Mouse (Mus musculus): ENCODE measurements at regions not wholly inside any gene's neighbourhood (a gene's known extent, or its start where the extent isn't known, plus 50 kb on each side); places are given as distances from the start of the nearest gene placed in this dataset.

GRCm38 (mm10) chr16:78635257-78635656 is 58.7 kb upstream of the D16Ertd472e start:
- peak; percentile 49 for TF ChIP-seq CTCF (IDR thresholded peaks at IDR 0.05; ENCODE audit: control insufficient read depth, insufficient read depth, insufficient read length)
- TF ChIP-seq FOSL1 (IDR thresholded peaks at IDR 0.05; ENCODE audit: insufficient read depth, low read length, poor library complexity, severe bottlenecking) = no peak
- TF ChIP-seq MYOG (IDR thresholded peaks at IDR 0.05; ENCODE audit: control insufficient read depth, extremely low read depth, insufficient read length) = no peak
- no peak for TF ChIP-seq CEBPB (IDR thresholded peaks at IDR 0.05; ENCODE audit: low read depth)

GRCm38 (mm10) chr16:78631797-78632196 is 55.3 kb upstream of the D16Ertd472e start:
- Histone ChIP-seq H3K27me3 (ENCODE audit: control insufficient read depth, insufficient read depth, insufficient read length) (no peaks in the 10 kb centered on the region), H3K4me3 (ENCODE audit: insufficient read depth, poor library complexity, severe bottlenecking) (no peak overlapping the region), H3ac (ENCODE audit: control insufficient read depth, insufficient read length, low read depth) (no peak overlapping the region), H3K79me2 (ENCODE audit: control insufficient read depth, insufficient read depth) (no peaks in the 10 kb centered on the region), H3K36me3 (ENCODE audit: control insufficient read depth, insufficient read depth) (no peaks in the 10 kb centered on the region), H3K79me3 (ENCODE audit: low read depth) (no peaks in the 10 kb centered on the region)
- TF ChIP-seq CTCF (IDR thresholded peaks at IDR 0.05; ENCODE audit: control insufficient read depth, insufficient read depth, insufficient read length) (no peak), MYOD1 (IDR thresholded peaks at IDR 0.05; ENCODE audit: control insufficient read depth, insufficient read length, low read depth) (no peak), USF1 (IDR thresholded peaks at IDR 0.05; ENCODE audit: low read depth) (no peak), CEBPB (IDR thresholded peaks at IDR 0.05; ENCODE audit: low read depth) (no peak), FOSL1 (IDR thresholded peaks at IDR 0.05; ENCODE audit: insufficient read depth, low read length, poor library complexity, severe bottlenecking) (no peak), MAX (IDR thresholded peaks at IDR 0.05) (no peak), MYOG (IDR thresholded peaks at IDR 0.05; ENCODE audit: control insufficient read depth, extremely low read depth, insufficient read length) (no peak)

More at GRCm38 (mm10) chr16:78635257-78635656, 58.7 kb upstream of the D16Ertd472e start:
- Histone ChIP-seq H3K27me3 (ENCODE audit: control insufficient read depth, insufficient read depth, insufficient read length) (no peaks in the 10 kb centered on the region), H3K79me3 (ENCODE audit: low read depth) (no peaks in the 10 kb centered on the region), H3K79me2 (ENCODE audit: control insufficient read depth, insufficient read depth) (no peaks in the 10 kb centered on the region), H3K4me3 (ENCODE audit: insufficient read depth, poor library complexity, severe bottlenecking) (no peak overlapping the region), H3ac (ENCODE audit: control insufficient read depth, insufficient read length, low read depth) (no peak overlapping the region), H3K36me3 (ENCODE audit: control insufficient read depth, insufficient read depth) (no peaks in the 10 kb centered on the region)

DNA sequence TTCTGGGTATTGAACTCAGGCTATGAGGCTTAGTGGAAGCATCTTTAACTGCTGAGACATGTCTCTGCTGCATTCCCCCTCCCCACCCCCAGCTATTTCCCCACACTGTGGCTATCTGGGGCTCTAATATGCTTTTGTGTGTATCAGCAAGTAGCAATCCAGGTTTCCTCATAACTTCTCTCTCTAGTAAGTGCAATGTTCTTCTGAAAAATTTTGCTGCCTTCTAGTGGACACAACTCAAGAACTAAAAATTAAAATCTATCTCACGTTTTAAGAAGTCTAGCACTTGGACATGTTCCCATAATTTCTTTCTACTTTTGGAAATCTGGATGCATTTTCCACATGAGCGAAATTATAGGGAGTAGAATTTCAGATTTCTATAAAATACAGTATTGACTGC is 50.3 kb upstream of the D16Ertd472e start:
- H3ac ChIP-seq (ENCODE audit: control insufficient read depth, insufficient read length, low read depth) = no peak overlapping the region
- no peaks in the 10 kb centered on the region for H3K36me3 ChIP-seq (ENCODE audit: control insufficient read depth, insufficient read depth)
- no peak overlapping the region for H3K4me3 ChIP-seq (ENCODE audit: insufficient read depth, poor library complexity, severe bottlenecking)
- no peaks in the 10 kb centered on the region for H3K79me3 ChIP-seq (ENCODE audit: low read depth)
- no peak for TF ChIP-seq USF1 (IDR thresholded peaks at IDR 0.05; ENCODE audit: low read depth)
- TF ChIP-seq MAX (IDR thresholded peaks at IDR 0.05) = no peak
- no peaks in the 10 kb centered on the region for H3K27me3 ChIP-seq (ENCODE audit: control insufficient read depth, insufficient read depth, insufficient read length)
- H3K79me2 ChIP-seq (ENCODE audit: control insufficient read depth, insufficient read depth) = no peaks in the 10 kb centered on the region

Measured in C2C12 (cell line).